Mouse (Mus musculus): ENCODE measurements at regions not wholly inside any gene's neighbourhood (a gene's known extent, or its start where the extent isn't known, plus 50 kb on each side); places are given as distances from the start of the nearest gene placed in this dataset.

- TF ChIP-seq POLR2A (IDR thresholded peaks at IDR 0.05; ENCODE audit: borderline replicate concordance, control insufficient read depth, low read depth, low read length), result peak; percentile 62; the same call in 1 of the 2 replicates
- TF ChIP-seq CTCF (IDR thresholded peaks at IDR 0.05; ENCODE audit: control insufficient read depth, insufficient read depth, low read length), result peak; percentile 95
Measured at GRCm38 (mm10) chr13:43864153-43864861, 79.7 kb downstream of the Cd83 start.

All from bone marrow, adult 2 months (tissue).